Mouse (Mus musculus): ENCODE data around the gene Med13. TPM values are rescaled to one million over a fixed set of nuclear protein-coding genes. Genes with fewer than 3 reads are reported as not detected.
"Not testable (repeated sequence)": the region's sequence is repeated elsewhere in the genome, so short reads cannot be mapped to it uniquely, and the experiment has no call there.

Med13 gene
- total and polyA plus RNA-seq, 2 experiments from 2014 or later = 5.3 to 59.7 TPM

- no peak overlapping the region for H3K9ac ChIP-seq (replicated peaks; ENCODE audit: low read length)
- no peak overlapping the region for H3K27ac ChIP-seq
- H3K9me3 ChIP-seq (ENCODE audit: low read length) = no peaks in the 10 kb centered on the region
- no peak for DNase-seq (ENCODE audit: low spot score)
- H3K4me3 ChIP-seq (ENCODE audit: low read length) = no peak overlapping the region
- H3K4me1 ChIP-seq (ENCODE audit: insufficient read depth, low read length) = peaks cover 12% of the 10 kb centered on the region; the same call in 1 of the 2 replicates
- no peaks in the 10 kb centered on the region for H3K27me3 ChIP-seq (ENCODE audit: insufficient read depth, low read length)
- no peaks in the 10 kb centered on the region for H3K36me3 ChIP-seq (ENCODE audit: insufficient read depth, low read length)
- WGBS = 82% methylated on average over 1 of the region's 1 CpGs
- no peak for TF ChIP-seq CTCF (IDR thresholded peaks at IDR 0.05; ENCODE audit: low read depth)
- no peak overlapping the region for H3K4me2 ChIP-seq (ENCODE audit: low read depth, low read length)
- ATAC-seq = no peak
These were observed 6.7 kb downstream of the Med13 start for GRCm38 (mm10) chr11:86350636-86351138.

DNA sequence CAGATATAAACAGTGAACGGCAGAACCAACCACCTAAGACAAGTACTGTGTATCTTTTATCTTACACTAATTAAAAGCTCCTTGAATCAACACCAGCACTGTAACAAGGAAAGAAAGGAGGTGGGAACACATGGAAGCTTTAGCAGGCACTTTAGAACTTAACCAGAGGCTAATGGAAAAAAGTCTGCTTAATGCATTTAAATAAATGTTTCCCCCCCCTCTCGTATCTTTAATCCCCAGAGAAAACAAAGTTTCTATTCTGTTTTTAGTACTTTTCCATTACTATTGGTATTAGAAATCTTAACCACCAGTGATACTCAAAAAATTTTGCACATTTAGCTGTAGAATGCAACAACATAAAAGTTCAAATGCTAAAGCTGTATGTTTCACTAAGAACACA lies 8.1 kb downstream of the Med13 start:
- TF ChIP-seq CTCF (IDR thresholded peaks at IDR 0.05; ENCODE audit: low read depth) = no peak
- DNase-seq (ENCODE audit: low spot score) = no peak

GRCm38 (mm10) chr11:86348872-86349271 lies 8.5 kb downstream of the Med13 start:
- ATAC-seq (no peak), DNase-seq (ENCODE audit: low spot score) (no peak)
- TF ChIP-seq CTCF (IDR thresholded peaks at IDR 0.05; ENCODE audit: low read depth) = no peak
- Histone ChIP-seq H3K4me1 (ENCODE audit: insufficient read depth, low read length) (peaks cover 6% of the 10 kb centered on the region; the same call in 1 of the 2 replicates), H3K9ac (replicated peaks; ENCODE audit: low read length) (no peak overlapping the region), H3K9me3 (ENCODE audit: low read length) (no peaks in the 10 kb centered on the region), H3K4me2 (ENCODE audit: low read depth, low read length) (no peak overlapping the region), H3K4me3 (ENCODE audit: low read length) (no peak overlapping the region), H3K27ac (no peak overlapping the region), H3K36me3 (ENCODE audit: insufficient read depth, low read length) (no peaks in the 10 kb centered on the region; the same call in 1 of the 2 replicates), H3K27me3 (ENCODE audit: insufficient read depth, low read length) (no peaks in the 10 kb centered on the region)

More for the DNA sequence above, 8.1 kb downstream of the Med13 start:
- Histone ChIP-seq H3K36me3 (ENCODE audit: insufficient read depth, low read length) (no peaks in the 10 kb centered on the region; the same call in 1 of the 2 replicates), H3K9ac (replicated peaks; ENCODE audit: low read length) (no peak overlapping the region), H3K9me3 (ENCODE audit: low read length) (no peaks in the 10 kb centered on the region), H3K4me3 (ENCODE audit: low read length) (no peak overlapping the region), H3K4me1 (ENCODE audit: insufficient read depth, low read length) (peaks cover 6% of the 10 kb centered on the region; the same call in 1 of the 2 replicates), H3K27ac (no peak overlapping the region), H3K4me2 (ENCODE audit: low read depth, low read length) (no peak overlapping the region), H3K27me3 (ENCODE audit: insufficient read depth, low read length) (no peaks in the 10 kb centered on the region)
- ATAC-seq = no peak
- 51% methylated on average over 2 of the region's 2 CpGs for WGBS

DNA sequence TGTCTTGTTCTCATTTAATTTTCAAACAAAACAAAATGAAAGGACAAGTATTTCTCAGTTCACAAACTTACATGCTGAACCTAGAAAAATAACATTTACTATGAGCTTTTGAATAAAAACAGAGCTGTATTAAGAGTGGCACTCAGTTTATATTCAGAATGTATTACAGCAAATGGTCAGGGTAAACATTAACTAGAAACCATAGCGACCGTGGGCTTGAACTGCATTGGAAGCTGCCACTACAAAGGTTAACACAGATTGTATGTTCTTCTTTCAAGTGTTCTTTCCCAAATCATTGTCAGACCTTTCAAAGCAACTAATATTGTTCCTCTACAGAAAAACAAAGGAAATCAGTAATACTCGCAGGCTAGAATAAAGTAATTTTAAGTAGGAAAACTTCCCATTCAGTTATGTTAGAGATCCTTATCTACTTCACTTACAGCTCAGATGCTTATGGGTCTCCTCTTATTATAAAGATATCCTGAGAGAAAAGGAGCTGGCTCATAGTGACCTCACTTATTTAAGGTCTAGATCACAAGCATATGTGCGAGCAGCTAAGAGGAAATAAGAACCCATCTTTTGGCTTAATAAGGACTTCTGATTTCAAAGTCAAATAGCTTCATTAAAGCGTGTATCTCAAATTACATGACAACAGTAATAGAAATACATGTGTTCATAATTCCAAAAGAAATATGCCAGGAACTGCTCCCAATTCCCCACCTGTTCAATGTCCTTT lies 9.8 kb downstream of the Med13 start:
- H3K4me1 ChIP-seq (ENCODE audit: insufficient read depth, low read length) = no peaks in the 10 kb centered on the region

DNA sequence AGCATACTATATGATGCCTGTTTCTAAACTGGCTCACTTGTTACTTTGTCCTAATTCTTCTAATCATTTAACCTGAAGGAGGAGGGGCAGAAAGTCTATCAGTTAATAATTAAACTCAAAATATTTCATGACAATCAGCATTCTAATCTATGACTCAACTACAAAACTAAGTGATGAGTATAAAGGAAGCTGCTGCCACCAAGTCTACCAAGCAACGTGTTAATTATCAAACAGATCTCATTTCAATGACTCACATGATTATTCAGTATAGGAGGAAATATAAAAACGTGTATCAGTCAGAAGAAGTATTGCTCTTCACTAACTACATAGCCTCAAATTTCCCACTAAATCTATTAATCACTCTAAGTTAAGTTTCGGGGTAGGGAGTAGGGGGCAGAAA lies 10.9 kb downstream of the Med13 start:
- WGBS = 82% methylated on average over 3 of the region's 3 CpGs
- Histone ChIP-seq H3K27ac (no peak overlapping the region), H3K9me3 (ENCODE audit: low read length) (no peaks in the 10 kb centered on the region), H3K9ac (replicated peaks; ENCODE audit: low read length) (no peak overlapping the region), H3K27me3 (ENCODE audit: insufficient read depth, low read length) (no peaks in the 10 kb centered on the region), H3K36me3 (ENCODE audit: insufficient read depth, low read length) (no peaks in the 10 kb centered on the region; the same call in 1 of the 2 replicates), H3K4me1 (ENCODE audit: insufficient read depth, low read length) (no peaks in the 10 kb centered on the region), H3K4me2 (ENCODE audit: low read depth, low read length) (no peak overlapping the region), H3K4me3 (ENCODE audit: low read length) (no peak overlapping the region)
- DNase-seq (ENCODE audit: low spot score) = no peak
- ATAC-seq = no peak
- no peak for TF ChIP-seq CTCF (IDR thresholded peaks at IDR 0.05; ENCODE audit: low read depth)

More for the DNA sequence above, 9.8 kb downstream of the Med13 start:
- no peak for TF ChIP-seq CTCF (IDR thresholded peaks at IDR 0.05; ENCODE audit: low read depth)
- Histone ChIP-seq H3K27me3 (ENCODE audit: insufficient read depth, low read length) (no peaks in the 10 kb centered on the region), H3K36me3 (ENCODE audit: insufficient read depth, low read length) (no peaks in the 10 kb centered on the region; the same call in 1 of the 2 replicates), H3K9me3 (ENCODE audit: low read length) (no peaks in the 10 kb centered on the region), H3K4me2 (ENCODE audit: low read depth, low read length) (no peak overlapping the region), H3K9ac (replicated peaks; ENCODE audit: low read length) (no peak overlapping the region), H3K27ac (no peak overlapping the region), H3K4me3 (ENCODE audit: low read length) (no peak overlapping the region)
- ATAC-seq (no peak), DNase-seq (ENCODE audit: low spot score) (no peak)
- 78% methylated on average over 5 of the region's 5 CpGs for WGBS

DNA sequence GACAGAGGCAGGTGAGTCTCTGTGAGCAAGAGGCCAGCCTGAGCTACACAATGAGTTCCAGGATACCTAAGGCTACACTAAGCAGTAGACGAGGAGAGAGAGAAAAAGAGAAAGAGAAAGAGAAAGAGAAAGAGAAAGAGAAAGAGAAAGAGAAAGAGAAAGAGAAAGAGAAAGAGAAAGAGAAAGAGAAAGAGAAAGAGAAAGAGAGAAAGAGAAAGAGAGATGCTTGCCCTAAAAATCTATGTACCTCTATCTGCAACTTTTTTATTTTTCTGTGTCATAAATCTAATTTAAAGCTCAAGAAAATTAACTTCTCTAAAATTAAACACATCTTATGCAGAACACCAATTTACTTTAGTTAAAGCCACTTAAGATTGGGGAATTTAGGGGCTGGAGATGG lies 12.5 kb downstream of the Med13 start:
- not testable (repeated sequence) for H3K27me3 ChIP-seq (ENCODE audit: insufficient read depth, low read length); H3K27ac ChIP-seq; H3K36me3 ChIP-seq (ENCODE audit: insufficient read depth, low read length); H3K4me1 ChIP-seq (ENCODE audit: insufficient read depth, low read length); H3K4me2 ChIP-seq (ENCODE audit: low read depth, low read length); ATAC-seq; DNase-seq (ENCODE audit: low spot score); H3K4me3 ChIP-seq (ENCODE audit: low read length); H3K9me3 ChIP-seq (ENCODE audit: low read length); H3K9ac ChIP-seq (replicated peaks; ENCODE audit: low read length)
- WGBS = 96% methylated on average over 1 of the region's 1 CpGs

DNA sequence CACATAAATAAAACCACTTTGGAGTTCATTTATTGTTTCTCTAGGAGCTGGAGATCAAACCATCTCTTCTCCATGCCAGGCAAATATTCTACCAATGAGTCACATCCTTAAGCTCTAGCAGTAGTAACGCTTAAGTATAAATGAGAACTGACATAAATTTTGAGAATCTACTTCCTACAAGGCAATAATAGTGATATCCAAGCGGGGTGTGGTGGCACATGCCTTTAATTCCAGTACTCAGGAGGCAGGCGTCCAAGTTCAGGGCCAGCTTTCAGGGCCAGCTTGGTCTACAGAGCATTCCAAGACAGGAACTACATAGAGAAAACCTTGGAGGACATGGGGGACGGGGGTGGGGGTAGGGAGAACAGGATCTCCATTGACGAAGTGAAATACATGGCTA lies 33.2 kb downstream of the Med13 start:
- no peak overlapping the region for H3K9ac ChIP-seq (replicated peaks; ENCODE audit: low read length)
- no peak overlapping the region for H3K27ac ChIP-seq
- peaks cover 10% of the 10 kb centered on the region for H3K36me3 ChIP-seq (ENCODE audit: insufficient read depth, low read length)
- DNase-seq (ENCODE audit: low spot score) (no peak), ATAC-seq (no peak)
- H3K4me3 ChIP-seq (ENCODE audit: low read length) = no peak overlapping the region
- no peaks in the 10 kb centered on the region for H3K4me1 ChIP-seq (ENCODE audit: insufficient read depth, low read length)
- H3K4me2 ChIP-seq (ENCODE audit: low read depth, low read length) = no peak overlapping the region
- H3K9me3 ChIP-seq (ENCODE audit: low read length) = no peaks in the 10 kb centered on the region
- TF ChIP-seq CTCF (IDR thresholded peaks at IDR 0.05; ENCODE audit: low read depth) = no peak
- WGBS = 92% methylated on average over 5 of the region's 5 CpGs
- no peaks in the 10 kb centered on the region for H3K27me3 ChIP-seq (ENCODE audit: insufficient read depth, low read length)
